Mouse (Mus musculus) urinary bladder, postnatal 14 days (tissue): ENCODE results near the gene Gm44503.
A peak's percentile ranks its signal among the peaks of the same experiment; 100 is the strongest.

Source experiments
- DNase-seq: peaks from one replicate; pipeline ENCODE4 v3.0.0; 2021; ENCODE audit warnings: low spot score

Gene Gm44503

GRCm38 (mm10) chr9:72972984-72973383, 14.3 kb downstream of the Gm44503 start:
- DNase-seq: no peak

GRCm38 (mm10) chr9:72974734-72975133, 16.1 kb downstream of the Gm44503 start:
- DNase-seq: no peak

GRCm38 (mm10) chr9:72975242-72975641, 16.6 kb downstream of the Gm44503 start:
- DNase-seq: no peak

GRCm38 (mm10) chr9:72983066-72983465, 24.4 kb downstream of the Gm44503 start:
- DNase-seq: no peak

- DNase-seq: peak; percentile 97
These were observed 26.9 kb downstream of the Gm44503 start, which contains the start of the genes Ccpg1os and Ccpg1 for GRCm38 (mm10) chr9:72985250-72986220. Gene Ccpg1os (minus strand): TSS chr9:72985382. Gene Ccpg1 (plus strand): TSS chr9:72985429.

GRCm38 (mm10) chr9:72987703-72988102, 29.1 kb downstream of the Gm44503 start:
- DNase-seq: no peak

GRCm38 (mm10) chr9:72988706-72989105, 30.1 kb downstream of the Gm44503 start:
- DNase-seq: no peak

GRCm38 (mm10) chr9:72991420-72991819, 32.8 kb downstream of the Gm44503 start:
- DNase-seq: no peak

- no peak for DNase-seq
These were observed 33.9 kb downstream of the Gm44503 start for GRCm38 (mm10) chr9:72992576-72992975.

GRCm38 (mm10) chr9:72996167-72996566, 37.5 kb downstream of the Gm44503 start:
- no peak for DNase-seq

GRCm38 (mm10) chr9:72996806-72997205, 38.2 kb downstream of the Gm44503 start:
- DNase-seq: no peak

GRCm38 (mm10) chr9:73000487-73000886, 41.8 kb downstream of the Gm44503 start:
- no peak for DNase-seq

GRCm38 (mm10) chr9:73001314-73002011, 42.8 kb downstream of the Gm44503 start:
- DNase-seq: no peak

GRCm38 (mm10) chr9:73002177-73002576, 43.5 kb downstream of the Gm44503 start:
- no peak for DNase-seq

- no peak for DNase-seq
These were observed 45.4 kb downstream of the Gm44503 start for GRCm38 (mm10) chr9:73004076-73004475.

- DNase-seq: no peak
These were observed 46.5 kb downstream of the Gm44503 start for GRCm38 (mm10) chr9:73005106-73005505.

- no peak for DNase-seq
These were observed 47.5 kb downstream of the Gm44503 start for GRCm38 (mm10) chr9:73006175-73006574.

GRCm38 (mm10) chr9:73008384-73008783, 49.7 kb downstream of the Gm44503 start:
- no peak for DNase-seq

GRCm38 (mm10) chr9:73012629-73013028, 54.0 kb downstream of the Gm44503 start:
- DNase-seq: no peak

- no peak for DNase-seq
These were observed 56.1 kb downstream of the Gm44503 start for GRCm38 (mm10) chr9:73014724-73015123.

GRCm38 (mm10) chr9:73019841-73020240, 61.2 kb downstream of the Gm44503 start:
- no peak for DNase-seq

- no peak for DNase-seq
These were observed 62.0 kb downstream of the Gm44503 start for GRCm38 (mm10) chr9:73020566-73021097.
